Mouse (Mus musculus) heart, embryonic 16.5 days (tissue): ENCODE data around the gene Dennd1b. TPM values are rescaled to one million over a fixed set of nuclear protein-coding genes. Genes with fewer than 3 reads are reported as not detected.

Experiments
- ATAC-seq: fragments of 200-750 bp; cut with Nextera tagmentation; replicated peaks from 2 replicates; pipeline ENCODE4 v1.8.0; 2017; ENCODE audit warnings: moderate number of reproducible peaks; ENCODE audit not compliant: insufficient read depth, low FRiP score; ENCODE audit errors: extremely low read depth
- H3K27ac ChIP-seq: fragments of 300-500 bp; sonication (generic); 2 replicates; pipeline ENCODE4 v1.5.1; 2014; ENCODE audit warnings: mild to moderate bottlenecking, low read length, control low read depth, moderate library complexity
- H3K27me3 ChIP-seq: fragments of 300-500 bp; sonication (generic); 2 replicates; pipeline ENCODE4 v1.6.1; 2014; ENCODE audit warnings: low read length, mixed read lengths; ENCODE audit not compliant: control insufficient read depth, insufficient read depth
- H3K36me3 ChIP-seq: fragments of 300-500 bp; sonication (generic); 2 replicates; pipeline ENCODE4 v1.6.1; 2014; ENCODE audit not compliant: control insufficient read depth, insufficient read depth
- H3K4me1 ChIP-seq: fragments of 300-500 bp; sonication (generic); 2 replicates; pipeline ENCODE4 v1.6.1; 2014; ENCODE audit warnings: low read length, mixed read lengths; ENCODE audit not compliant: control insufficient read depth, insufficient read depth
- H3K4me2 ChIP-seq: fragments of 300-500 bp; sonication (generic); 2 replicates; pipeline ENCODE4 v1.6.1; 2014; ENCODE audit warnings: low read depth, mild to moderate bottlenecking, control low read depth, low read length
- H3K4me3 ChIP-seq: fragments of 300-500 bp; sonication (generic); 2 replicates; pipeline ENCODE4 v1.5.1; 2014; ENCODE audit warnings: mild to moderate bottlenecking, control low read depth, low read length
- H3K9ac ChIP-seq: fragments of 300-500 bp; sonication (generic); 2 replicates; pipeline ENCODE4 v1.6.1; 2014; ENCODE audit warnings: low read length, control low read depth
- H3K9me3 ChIP-seq: fragments of 300-500 bp; sonication (generic); replicated peaks from 2 replicates; pipeline ENCODE4 v1.6.1; 2016; ENCODE audit warnings: low read length; ENCODE audit not compliant: control insufficient read depth
- WGBS: fragments of 180-500 bp; shearing (Covaris S2); extraction: QIAGEN DNeasy Blood & Tissue Kit; methylation state at CpG from one replicate; pipeline ENCODE4 v1.1.7; 2014; 5-methylcytosine and 5-hydroxymethylcytosine counted together
- polyA plus RNA-seq: library from polyadenylated mRNA; unstranded; fragments of >200 nt; fragmentation: Nextera tagmentation; extraction: Ambion mirVana; gene quantifications from 2 replicates; pipeline ENCODE4 v1.2.1, GENCODE M21; 2015

Gene Dennd1b
- polyA plus RNA-seq, 1 experiment from 2014 or later = 10.0 TPM

DNA sequence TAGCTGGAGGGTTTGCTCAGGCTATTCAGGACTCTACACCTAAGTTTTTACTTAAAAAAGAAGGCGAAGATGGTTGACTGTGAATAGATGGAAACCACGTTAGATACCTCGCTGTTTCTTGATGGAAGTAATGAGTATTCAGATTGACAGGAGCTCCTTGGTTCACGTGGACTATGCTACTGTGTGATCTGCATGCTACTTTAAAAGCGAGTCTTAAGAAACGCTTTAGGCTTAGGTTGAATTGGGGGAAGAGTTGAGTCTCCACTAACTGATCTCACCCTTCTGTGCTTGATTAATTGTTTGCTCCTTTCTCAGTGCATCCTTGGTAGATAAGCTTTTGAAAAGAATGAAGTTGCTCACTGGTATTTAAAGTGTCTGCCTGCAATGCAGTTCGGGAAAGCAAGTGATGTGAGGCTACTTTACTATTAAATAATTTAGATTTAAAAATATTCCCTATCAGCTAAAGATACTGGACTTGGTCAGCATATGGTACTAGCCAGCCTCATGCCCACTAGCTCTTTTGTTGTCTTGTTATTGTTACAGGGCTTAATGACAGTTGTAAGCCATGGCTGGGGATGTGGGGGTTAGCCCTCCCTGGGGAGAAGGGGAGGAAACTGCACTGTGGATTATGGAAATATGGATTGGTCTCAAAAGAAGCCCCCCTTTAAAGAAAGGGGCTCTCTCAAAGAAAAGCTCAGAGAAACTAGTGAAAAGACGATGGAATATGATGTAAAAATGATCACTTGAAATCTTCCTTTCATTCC lies 62.8 kb downstream of the Dennd1b start:
- Histone ChIP-seq H3K9me3 (no peaks in the 10 kb centered on the region), H3K27ac (no peak overlapping the region), H3K4me2 (no peak overlapping the region), H3K36me3 (no peaks in the 10 kb centered on the region), H3K4me1 (peaks cover 12% of the 10 kb centered on the region), H3K4me3 (no peak overlapping the region), H3K9ac (no peak overlapping the region), H3K27me3 (no peaks in the 10 kb centered on the region)
- no peak for ATAC-seq
- WGBS = 78% methylated on average over 8 of the region's 8 CpGs

DNA sequence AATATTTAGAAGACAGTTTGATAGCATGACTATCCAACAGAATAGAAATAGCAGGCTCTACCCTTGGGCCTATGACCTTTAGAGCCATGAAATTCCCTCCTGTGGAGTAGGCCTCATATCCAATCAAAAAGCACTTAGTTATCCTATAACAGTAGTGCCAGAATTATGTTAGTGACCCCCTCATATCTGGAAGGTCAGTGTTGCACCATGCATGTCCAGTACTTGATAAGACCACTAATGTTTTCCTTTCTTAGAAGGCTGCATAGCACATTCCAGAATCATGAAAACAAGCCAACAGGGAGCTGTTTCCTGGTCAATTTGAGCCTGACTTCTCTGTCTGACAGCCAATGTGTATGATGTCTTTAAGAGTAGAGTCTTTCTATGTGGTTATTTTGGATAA lies 66.3 kb downstream of the Dennd1b start:
- no peaks in the 10 kb centered on the region for H3K27me3 ChIP-seq
- H3K4me1 ChIP-seq = peaks cover 12% of the 10 kb centered on the region
- no peaks in the 10 kb centered on the region for H3K36me3 ChIP-seq
- H3K9ac ChIP-seq = no peak overlapping the region
- no peak overlapping the region for H3K4me3 ChIP-seq
- no peaks in the 10 kb centered on the region for H3K9me3 ChIP-seq
- ATAC-seq = peak; percentile 75
- H3K4me2 ChIP-seq = no peak overlapping the region
- peak overlapping the region; percentile 80 for H3K27ac ChIP-seq

DNA sequence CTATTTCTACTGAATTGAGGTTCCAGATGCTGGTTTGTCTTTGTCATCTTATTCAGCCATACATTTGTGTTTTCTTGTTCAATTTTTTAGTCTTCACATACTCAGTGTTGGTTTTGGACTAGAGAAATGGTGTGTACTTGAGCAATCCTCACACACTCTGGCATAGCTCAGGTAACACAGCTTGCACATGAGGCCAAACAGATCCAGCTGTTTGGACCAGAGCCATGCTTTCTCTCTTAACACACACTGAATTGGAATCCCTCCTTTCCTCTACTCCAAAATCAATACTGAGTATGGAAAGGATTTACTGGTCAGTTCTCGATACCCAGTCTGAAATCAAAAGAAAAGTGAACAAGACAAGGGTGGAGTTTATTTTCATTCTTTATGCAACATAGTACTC lies 69.2 kb downstream of the Dennd1b start:
- WGBS = 92% methylated on average over 1 of the region's 1 CpGs
- no peak for ATAC-seq
- H3K4me1 ChIP-seq = peaks cover 12% of the 10 kb centered on the region

DNA sequence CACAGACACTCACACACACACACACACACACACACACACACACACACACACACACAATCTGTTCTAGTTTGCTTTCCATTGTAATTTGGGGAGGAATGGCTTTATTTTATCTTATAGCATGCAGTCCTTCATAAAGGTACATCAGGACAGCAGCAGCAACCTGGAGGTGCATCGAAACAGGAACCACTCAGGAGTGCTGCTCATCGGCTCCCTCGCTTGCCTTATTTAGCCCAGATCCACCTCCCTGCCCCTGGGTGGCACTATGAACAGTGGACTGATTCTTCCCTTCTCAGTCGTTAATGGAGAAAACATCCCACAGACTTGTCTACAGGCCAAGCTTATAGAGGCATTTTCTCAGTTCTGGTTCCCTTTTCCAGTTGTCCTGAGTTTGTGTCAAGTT lies 71.9 kb downstream of the Dennd1b start:
- no peaks in the 10 kb centered on the region for H3K9me3 ChIP-seq
- no peak overlapping the region for H3K9ac ChIP-seq
- 65% methylated on average over 4 of the region's 4 CpGs for WGBS
- no peak overlapping the region for H3K4me3 ChIP-seq
- H3K36me3 ChIP-seq = no peaks in the 10 kb centered on the region
- no peaks in the 10 kb centered on the region for H3K27me3 ChIP-seq
- H3K27ac ChIP-seq = no peak overlapping the region
- no peak overlapping the region for H3K4me2 ChIP-seq
- H3K4me1 ChIP-seq = peaks cover 2% of the 10 kb centered on the region; the same call in 1 of the 2 replicates
- no peak for ATAC-seq

More for the DNA sequence above, 69.2 kb downstream of the Dennd1b start:
- Histone ChIP-seq H3K4me2 (no peak overlapping the region), H3K27ac (no peak overlapping the region), H3K4me3 (no peak overlapping the region), H3K9me3 (no peaks in the 10 kb centered on the region), H3K36me3 (no peaks in the 10 kb centered on the region), H3K9ac (no peak overlapping the region), H3K27me3 (no peaks in the 10 kb centered on the region)

DNA sequence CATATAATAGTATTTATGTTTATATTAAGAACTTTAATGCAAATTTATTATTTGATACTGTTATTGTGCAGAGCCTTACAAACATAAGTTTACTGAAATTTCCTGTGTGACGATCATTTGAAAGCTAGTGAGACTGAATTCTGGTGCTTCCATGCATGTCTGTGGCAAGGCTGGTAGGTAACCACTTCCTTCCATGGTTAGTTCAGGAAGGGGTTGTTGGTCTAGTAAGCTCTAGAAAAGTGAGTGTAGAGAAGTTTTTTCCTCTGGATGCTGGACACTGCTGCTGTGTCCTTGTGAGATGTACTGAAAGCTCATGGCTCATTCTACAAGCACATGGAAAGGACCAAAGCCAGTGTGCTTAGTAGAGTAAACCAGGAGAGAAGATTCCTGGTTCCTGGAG lies 73.1 kb downstream of the Dennd1b start:
- 84% methylated on average over 1 of the region's 1 CpGs for WGBS
- peaks cover 6% of the 10 kb centered on the region for H3K4me1 ChIP-seq
- H3K9me3 ChIP-seq = no peaks in the 10 kb centered on the region
- H3K4me2 ChIP-seq = no peak overlapping the region
- ATAC-seq = no peak
- H3K36me3 ChIP-seq = no peaks in the 10 kb centered on the region
- H3K9ac ChIP-seq = no peak overlapping the region
- H3K4me3 ChIP-seq = no peak overlapping the region
- no peak overlapping the region for H3K27ac ChIP-seq
- no peaks in the 10 kb centered on the region for H3K27me3 ChIP-seq

DNA sequence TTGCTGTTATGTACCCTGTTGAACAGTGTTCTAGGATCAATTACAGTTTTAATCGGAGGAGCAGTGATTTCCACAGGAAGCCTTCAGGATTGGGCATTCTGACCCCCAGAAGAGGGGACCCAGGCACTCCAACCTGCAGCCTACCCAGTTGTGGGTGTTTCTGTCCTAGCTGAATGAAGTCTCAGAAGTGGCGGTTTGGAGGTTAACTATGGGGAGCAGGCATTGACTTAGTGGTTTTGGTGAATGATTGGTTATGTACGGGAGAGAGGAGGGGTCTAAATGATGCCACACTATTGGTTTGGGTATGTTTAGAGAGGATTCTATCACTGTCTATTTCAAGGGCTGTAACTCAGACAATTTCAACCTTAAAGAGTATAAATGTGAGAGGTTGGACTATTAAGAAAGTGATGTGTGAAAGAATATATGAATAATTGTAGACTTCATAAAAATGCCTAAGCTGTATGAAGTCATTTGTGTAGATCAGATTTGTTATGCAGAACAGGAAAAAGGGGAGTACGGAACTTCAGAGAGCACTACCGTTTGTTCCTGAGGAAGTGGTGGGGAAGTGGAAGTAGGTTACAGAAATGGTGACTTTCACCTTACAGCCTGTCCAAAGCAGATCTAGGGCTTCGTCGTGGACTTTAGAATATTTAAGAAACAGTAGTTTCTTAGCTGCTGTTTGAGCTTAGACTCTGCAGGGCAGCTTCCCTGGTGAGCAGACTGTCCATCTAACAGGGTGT lies 73.7 kb downstream of the Dennd1b start:
- Histone ChIP-seq H3K4me3 (no peak overlapping the region), H3K9me3 (no peaks in the 10 kb centered on the region), H3K4me2 (no peak overlapping the region), H3K27me3 (no peaks in the 10 kb centered on the region), H3K36me3 (no peaks in the 10 kb centered on the region), H3K9ac (no peak overlapping the region), H3K27ac (no peak overlapping the region), H3K4me1 (peaks cover 9% of the 10 kb centered on the region)
- ATAC-seq = no peak
- WGBS = 60% methylated on average over 7 of the region's 7 CpGs

DNA sequence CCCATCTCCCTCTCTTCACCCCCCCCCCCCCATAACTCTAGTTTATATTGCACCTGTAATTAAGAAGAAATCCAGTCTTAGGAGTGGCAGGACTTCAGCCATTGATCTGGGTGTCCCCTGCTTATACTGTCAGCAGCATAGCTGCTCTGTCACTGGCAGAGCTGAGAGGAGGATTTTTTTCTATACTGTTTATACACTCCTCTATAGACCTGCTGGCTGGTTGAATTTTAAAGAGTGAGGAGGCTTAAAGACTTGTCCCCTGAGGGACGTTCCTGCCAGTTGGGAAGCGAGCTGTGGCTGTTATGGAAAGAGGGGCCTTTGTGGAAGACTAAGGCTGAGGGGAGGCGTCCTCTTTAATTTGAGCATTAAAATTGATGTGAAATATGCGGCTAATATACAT lies 74.8 kb downstream of the Dennd1b start:
- H3K9me3 ChIP-seq = no peaks in the 10 kb centered on the region
- no peak overlapping the region for H3K27ac ChIP-seq
- no peaks in the 10 kb centered on the region for H3K27me3 ChIP-seq
- no peak overlapping the region for H3K9ac ChIP-seq
- peaks cover 9% of the 10 kb centered on the region for H3K4me1 ChIP-seq
- no peaks in the 10 kb centered on the region for H3K36me3 ChIP-seq
- H3K4me3 ChIP-seq = no peak overlapping the region
- no peak for ATAC-seq
- 78% methylated on average over 4 of the region's 4 CpGs for WGBS
- no peak overlapping the region for H3K4me2 ChIP-seq

DNA sequence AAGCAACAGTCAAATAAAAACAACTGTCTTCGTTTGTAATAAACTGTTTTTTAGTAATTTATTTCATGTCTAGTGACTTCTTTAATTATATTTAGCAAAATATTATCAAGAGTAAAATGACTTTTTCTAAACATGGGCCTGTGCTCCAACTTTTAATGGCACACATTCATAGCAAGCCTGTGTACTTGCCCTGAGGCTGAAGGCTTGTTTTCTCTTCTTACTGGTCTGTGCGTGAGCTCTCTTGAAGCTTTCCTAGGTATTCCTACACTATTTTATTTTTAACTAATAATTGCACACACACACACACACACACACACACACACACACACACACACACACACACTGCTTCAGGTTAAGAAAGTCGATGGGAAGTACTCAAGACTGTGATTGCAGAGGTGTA lies 75.4 kb downstream of the Dennd1b start:
- 70% methylated on average over 3 of the region's 3 CpGs for WGBS
- no peaks in the 10 kb centered on the region for H3K27me3 ChIP-seq
- no peak for ATAC-seq
- no peak overlapping the region for H3K27ac ChIP-seq
- no peaks in the 10 kb centered on the region for H3K9me3 ChIP-seq
- no peak overlapping the region for H3K4me2 ChIP-seq
- no peak overlapping the region for H3K9ac ChIP-seq
- H3K4me3 ChIP-seq = no peak overlapping the region
- H3K36me3 ChIP-seq = no peaks in the 10 kb centered on the region
- H3K4me1 ChIP-seq = peaks cover 9% of the 10 kb centered on the region

DNA sequence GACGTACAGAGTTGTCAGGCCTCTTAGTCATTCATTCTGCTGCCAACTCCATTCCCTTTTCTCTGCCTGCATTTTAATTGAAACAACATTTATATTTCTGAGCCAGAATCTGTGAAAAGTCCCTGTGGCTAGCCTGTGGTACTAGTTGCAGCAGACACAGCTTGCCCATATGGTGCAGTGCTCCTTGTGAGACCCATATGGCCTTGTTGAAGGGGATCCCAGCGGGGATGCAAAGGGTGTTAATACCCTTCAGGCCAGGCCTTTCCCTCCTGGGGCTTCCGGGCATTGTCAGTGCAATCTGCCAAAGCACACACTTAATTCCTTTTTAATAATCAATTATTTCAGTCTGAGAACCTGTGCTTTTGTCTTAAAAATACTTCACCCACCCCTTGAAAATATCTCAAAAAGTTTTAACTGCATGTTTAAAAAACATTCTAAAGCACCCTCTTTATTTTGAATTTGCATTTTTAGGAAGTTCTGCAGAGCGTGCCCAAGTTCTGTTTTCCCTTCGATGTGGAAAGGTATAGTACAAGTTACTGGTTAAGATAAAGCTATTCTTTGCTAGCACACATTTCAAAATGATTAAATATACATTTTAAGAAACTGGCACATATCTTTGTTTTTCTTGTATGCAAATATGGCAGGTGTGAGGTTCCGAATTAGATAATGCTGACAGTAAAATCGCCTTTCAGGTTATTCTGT lies 76.4 kb downstream of the Dennd1b start:
- WGBS = 70% methylated on average over 7 of the region's 7 CpGs
- Histone ChIP-seq H3K9ac (no peak overlapping the region), H3K36me3 (no peaks in the 10 kb centered on the region), H3K4me2 (no peak overlapping the region), H3K27ac (no peak overlapping the region), H3K4me1 (peaks cover 9% of the 10 kb centered on the region), H3K27me3 (no peaks in the 10 kb centered on the region), H3K9me3 (no peaks in the 10 kb centered on the region), H3K4me3 (no peak overlapping the region)
- no peak for ATAC-seq
